ENCODE assay signal across 13 mouse cellular contexts in the genomic region with DNA sequence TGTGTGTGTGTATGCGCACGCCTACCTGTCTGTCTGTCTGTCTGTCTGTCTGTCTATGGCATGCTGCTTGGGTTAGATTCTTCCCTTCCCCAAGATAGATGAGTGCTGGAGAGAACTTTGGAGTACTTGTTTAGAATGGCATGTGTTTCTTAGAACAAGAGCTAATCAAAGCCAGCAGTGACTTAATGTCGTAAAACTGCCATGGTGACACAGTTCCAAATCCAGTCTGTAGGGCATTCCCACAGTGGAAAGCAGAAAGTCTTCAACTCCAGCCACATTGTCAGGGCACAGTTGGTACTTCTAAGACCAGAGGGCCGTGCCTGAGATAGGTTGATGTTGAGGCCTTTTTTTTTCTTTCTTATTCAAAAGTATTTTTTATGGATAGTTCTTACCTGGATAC.
DNase-seq lines count a peak whose midpoint lies in the region; ATAC-seq lines count a peak whose summit lies in the region.
"Had no signal": no experiment of that assay in that cellular context is flagged by ENCODE, and none has a peak within 500 bp of the region (broad histone marks: within the 10 kb centered on the region; RNA-seq: fewer than 3 reads in every experiment).

No protein-coding gene starts in this region.

- no peaks in the 10 kb centered on the region for H3K27me3 ChIP-seq in liver, embryonic 11.5 days (replicated peaks; ENCODE audit: control insufficient read depth, insufficient read depth, low read length)
- H3K27me3 ChIP-seq: liver, embryonic 12.5 days had no signal

- no peaks in the 10 kb centered on the region for H3K4me1 ChIP-seq in brown adipose tissue, adult 24 weeks (ENCODE audit: control insufficient read depth, insufficient read depth, insufficient read length, low read length)
- H3K4me1 ChIP-seq in liver, embryonic 11.5 days (replicated peaks; ENCODE audit: control insufficient read depth, insufficient read depth, low read length) = no peaks in the 10 kb centered on the region; the same call in 1 of the 2 replicates

- no peak overlapping the region for H3K4me2 ChIP-seq in liver, embryonic 11.5 days
- H3K4me2 ChIP-seq: liver, embryonic 12.5 days had no signal

- H3K4me3 ChIP-seq in brown adipose tissue, adult 24 weeks (ENCODE audit: insufficient read depth, low read depth, low read length) = no peak overlapping the region
- no peak overlapping the region for H3K4me3 ChIP-seq in liver, embryonic 11.5 days (ENCODE audit: low read depth, low read length)
- H3K4me3 ChIP-seq: erythroblast, embryonic 14.5 days; hindbrain, embryonic 10.5 days; liver, embryonic 12.5 days had no signal

- intact Hi-C loops in left cerebral cortex, postnatal 36 days (cut with DNase I) = no loop called here

- H3K27ac ChIP-seq in brown adipose tissue, adult 24 weeks (replicated peaks; ENCODE audit: low read depth, low read length) = 0 out of 2 replicates have a peak overlapping the region, but pooled peaks have one; percentile 16
- H3K27ac ChIP-seq in liver, embryonic 11.5 days (ENCODE audit: low read depth, low read length) = no peak overlapping the region
- H3K27ac ChIP-seq: hindbrain, embryonic 10.5 days; liver, embryonic 12.5 days had no signal

- no peak overlapping the region for H3K9ac ChIP-seq in liver, embryonic 11.5 days (ENCODE audit: low read depth, low read length)
- H3K9ac ChIP-seq: liver, embryonic 12.5 days had no signal

- WGBS in liver, embryonic 11.5 days = 89% methylated on average over 4 of the region's 4 CpGs

- ATAC-seq in liver, embryonic 11.5 days (replicated peaks; ENCODE audit: low FRiP score) = no peak
- ATAC-seq in cerebellum, adult (ENCODE audit: insufficient number of reproducible peaks, low FRiP score, low TSS enrichment) = no peak
- ATAC-seq: liver, embryonic 12.5 days had no signal

- H3K36me3 ChIP-seq in liver, embryonic 11.5 days (ENCODE audit: control insufficient read depth, insufficient read depth, low read length) = no peaks in the 10 kb centered on the region
- H3K36me3 ChIP-seq: hindbrain, embryonic 10.5 days; liver, embryonic 12.5 days had no signal

- peak; percentile 39 for DNase-seq in 3T3-L1 (ENCODE audit: low read depth, low spot score)
- peak; percentile 21 to 56 for DNase-seq in heart, adult 9 months (ENCODE audit: low spot score in 2 of 2)
- DNase-seq in hindlimb bud, embryonic 11.5 days (ENCODE audit: extremely low spot score, low read depth, low spot score) = peak; percentile 64
- DNase-seq in liver, embryonic 11.5 days (ENCODE audit: low spot score) = no peak
- DNase-seq in left cerebral cortex, postnatal 36 days (ENCODE audit: low spot score in 2 of 2) = no peak
- DNase-seq: cerebellum, adult 8-10 months; kidney, adult 18-20 months had no signal

- no peaks in the 10 kb centered on the region for H3K9me3 ChIP-seq in liver, embryonic 11.5 days (ENCODE audit: control insufficient read depth, low read length)
- H3K9me3 ChIP-seq: hindbrain, embryonic 10.5 days; liver, embryonic 12.5 days; megakaryocyte, embryonic 14.5 days had no signal

Comparison
In these comparisons a context has a peak if more than half of its experiments do, and no peak if none do; other contexts are left out.
1. DNase-seq: peak in 3T3-L1 (single experiment), heart, adult 9 months (2 of 2) and hindlimb bud, embryonic 11.5 days (single experiment); none in liver, embryonic 11.5 days (single experiment) and left cerebral cortex, postnatal 36 days (0 of 2).